Mouse (Mus musculus) olfactory bulb, adult 2 months (tissue): ENCODE measurements at regions not wholly inside any gene's neighbourhood (a gene's known extent, or its start where the extent isn't known, plus 50 kb on each side); places are given as distances from the start of the nearest gene placed in this dataset.

Source experiments
- CTCF ChIP-seq: fragments of 200-500 bp; IDR thresholded peaks from 2 replicates; pipeline ENCODE4 v1.5.1; 2012; ENCODE audit warnings: low read depth, mild to moderate bottlenecking, low read length, moderate library complexity; ENCODE audit not compliant: insufficient read depth
- POLR2A ChIP-seq: fragments of 200-500 bp; IDR thresholded peaks from 2 replicates; pipeline ENCODE4 v1.6.1; 2012; ENCODE audit warnings: mild to moderate bottlenecking, low read depth, low read length, moderate library complexity; ENCODE audit not compliant: insufficient read depth

- TF ChIP-seq CTCF (no peak), POLR2A (no peak)
Measured at GRCm38 (mm10) chr16:30792738-30793377, 193.3 kb downstream of the Fam43a start.
